Mouse (Mus musculus): ENCODE data around the gene Asb4. TPM values are rescaled to one million over a fixed set of nuclear protein-coding genes. Genes with fewer than 3 reads are reported as not detected.
"Not testable (repeated sequence)": the region's sequence is repeated elsewhere in the genome, so short reads cannot be mapped to it uniquely, and the experiment has no call there.

Asb4 gene
- polyA plus RNA-seq (2015; fragmentation: Nextera tagmentation; extraction: Ambion mirVana), result 1.8 and 2.2 TPM in 2 replicates

GRCm38 (mm10) chr6:5383336-5384177 is at the start of gene Asb4:
Gene Asb4, plus strand, starts transcription at chr6:5383386.
- Histone ChIP-seq H3K36me3 (replicated peaks; ENCODE audit: insufficient read depth, low read length) (no peaks in the 10 kb centered on the region), H3K9ac (replicated peaks) (peak within 1 kb of the TSS; percentile 44), H3K27me3 (ENCODE audit: insufficient read depth, low read length) (no peaks in the 10 kb centered on the region), H3K4me2 (ENCODE audit: low read depth, low read length) (peak within 1 kb of the TSS; percentile 77), H3K9me3 (ENCODE audit: low read length) (no peaks in the 10 kb centered on the region), H3K4me3 (ENCODE audit: low read depth, low read length) (peak within 1 kb of the TSS; percentile 35), H3K4me1 (ENCODE audit: insufficient read depth) (peaks cover 12% of the 10 kb centered on the region; the same call in 1 of the 2 replicates), H3K27ac (ENCODE audit: low read depth) (no peak within 1 kb of the TSS)
- ATAC-seq, result no peak
- DNase-seq, result no peak
- WGBS (ENCODE audit: insufficient replicate concordance), result 9% methylated on average over 19 of the region's 19 CpGs
- TF ChIP-seq EP300 (IDR thresholded peaks at IDR 0.05; ENCODE audit: low read depth) (no peak), CTCF (IDR thresholded peaks at IDR 0.05; ENCODE audit: low read depth) (no peak)

GRCm38 (mm10) chr6:5334021-5334420 is 49.2 kb upstream of the Asb4 start:
- Histone ChIP-seq H3K36me3 (replicated peaks; ENCODE audit: insufficient read depth, low read length) (no peaks in the 10 kb centered on the region), H3K9ac (replicated peaks) (no peak overlapping the region), H3K4me3 (ENCODE audit: low read depth, low read length) (no peak overlapping the region), H3K27ac (ENCODE audit: low read depth) (no peak overlapping the region), H3K4me1 (ENCODE audit: insufficient read depth) (no peaks in the 10 kb centered on the region), H3K27me3 (ENCODE audit: insufficient read depth, low read length) (no peaks in the 10 kb centered on the region), H3K4me2 (ENCODE audit: low read depth, low read length) (no peak overlapping the region), H3K9me3 (ENCODE audit: low read length) (no peaks in the 10 kb centered on the region)
- TF ChIP-seq CTCF (IDR thresholded peaks at IDR 0.05; ENCODE audit: low read depth) (no peak), EP300 (IDR thresholded peaks at IDR 0.05; ENCODE audit: low read depth) (no peak)
- ATAC-seq, result no peak
- DNase-seq, result no peak
- WGBS (ENCODE audit: insufficient replicate concordance), result 80% methylated on average over 5 of the region's 5 CpGs

GRCm38 (mm10) chr6:5336016-5336415 is 47.2 kb upstream of the Asb4 start:
- not testable (repeated sequence) for H3K36me3 ChIP-seq (replicated peaks; ENCODE audit: insufficient read depth, low read length); H3K9ac ChIP-seq (replicated peaks); H3K27ac ChIP-seq (ENCODE audit: low read depth); DNase-seq; H3K27me3 ChIP-seq (ENCODE audit: insufficient read depth, low read length); H3K4me3 ChIP-seq (ENCODE audit: low read depth, low read length); ATAC-seq; H3K9me3 ChIP-seq (ENCODE audit: low read length); H3K4me1 ChIP-seq (ENCODE audit: insufficient read depth); H3K4me2 ChIP-seq (ENCODE audit: low read depth, low read length)

- not testable (repeated sequence) for H3K27me3 ChIP-seq (ENCODE audit: insufficient read depth, low read length); H3K9me3 ChIP-seq (ENCODE audit: low read length); ATAC-seq; H3K27ac ChIP-seq (ENCODE audit: low read depth); DNase-seq; H3K4me3 ChIP-seq (ENCODE audit: low read depth, low read length); H3K9ac ChIP-seq (replicated peaks); H3K4me1 ChIP-seq (ENCODE audit: insufficient read depth); H3K36me3 ChIP-seq (replicated peaks; ENCODE audit: insufficient read depth, low read length); H3K4me2 ChIP-seq (ENCODE audit: low read depth, low read length)
- WGBS (ENCODE audit: insufficient replicate concordance), result 82% methylated on average over 4 of the region's 4 CpGs
These were observed 44.4 kb upstream of the Asb4 start for GRCm38 (mm10) chr6:5338781-5339180.

GRCm38 (mm10) chr6:5339283-5339682 is 43.9 kb upstream of the Asb4 start:
- not testable (repeated sequence) for H3K4me2 ChIP-seq (ENCODE audit: low read depth, low read length); H3K36me3 ChIP-seq (replicated peaks; ENCODE audit: insufficient read depth, low read length); H3K4me3 ChIP-seq (ENCODE audit: low read depth, low read length); H3K4me1 ChIP-seq (ENCODE audit: insufficient read depth); H3K27me3 ChIP-seq (ENCODE audit: insufficient read depth, low read length); ATAC-seq; H3K9me3 ChIP-seq (ENCODE audit: low read length); DNase-seq; H3K27ac ChIP-seq (ENCODE audit: low read depth); H3K9ac ChIP-seq (replicated peaks)
- 72% methylated on average over 1 of the region's 1 CpGs for WGBS (ENCODE audit: insufficient replicate concordance)

GRCm38 (mm10) chr6:5344255-5344654 is 38.9 kb upstream of the Asb4 start:
- Histone ChIP-seq H3K4me1 (ENCODE audit: insufficient read depth) (no peaks in the 10 kb centered on the region), H3K27me3 (ENCODE audit: insufficient read depth, low read length) (no peaks in the 10 kb centered on the region), H3K27ac (ENCODE audit: low read depth) (no peak overlapping the region), H3K9me3 (ENCODE audit: low read length) (no peaks in the 10 kb centered on the region), H3K4me3 (ENCODE audit: low read depth, low read length) (no peak overlapping the region), H3K4me2 (ENCODE audit: low read depth, low read length) (no peak overlapping the region), H3K36me3 (replicated peaks; ENCODE audit: insufficient read depth, low read length) (no peaks in the 10 kb centered on the region), H3K9ac (replicated peaks) (no peak overlapping the region)
- DNase-seq (no peak), ATAC-seq (no peak)
- no peak for TF ChIP-seq CTCF (IDR thresholded peaks at IDR 0.05; ENCODE audit: low read depth)
- no peak for TF ChIP-seq EP300 (IDR thresholded peaks at IDR 0.05; ENCODE audit: low read depth)
- WGBS (ENCODE audit: insufficient replicate concordance), result 62% methylated on average over 6 of the region's 6 CpGs

GRCm38 (mm10) chr6:5357873-5358272 is 25.3 kb upstream of the Asb4 start:
- Histone ChIP-seq H3K36me3 (replicated peaks; ENCODE audit: insufficient read depth, low read length) (no peaks in the 10 kb centered on the region), H3K27me3 (ENCODE audit: insufficient read depth, low read length) (no peaks in the 10 kb centered on the region), H3K27ac (ENCODE audit: low read depth) (no peak overlapping the region), H3K4me2 (ENCODE audit: low read depth, low read length) (no peak overlapping the region), H3K9me3 (ENCODE audit: low read length) (no peaks in the 10 kb centered on the region), H3K9ac (replicated peaks) (no peak overlapping the region), H3K4me1 (ENCODE audit: insufficient read depth) (no peaks in the 10 kb centered on the region), H3K4me3 (ENCODE audit: low read depth, low read length) (no peak overlapping the region)
- ATAC-seq, result no peak
- TF ChIP-seq EP300 (IDR thresholded peaks at IDR 0.05; ENCODE audit: low read depth) (no peak), CTCF (IDR thresholded peaks at IDR 0.05; ENCODE audit: low read depth) (no peak)
- no peak for DNase-seq

Measured in liver, postnatal 0 days (tissue).